Mouse (Mus musculus) midbrain, embryonic 12.5 days (tissue): ENCODE results near the gene Tspan32. TPM values are rescaled to one million over a fixed set of nuclear protein-coding genes. Genes with fewer than 3 reads are reported as not detected.

Source experiments
- ATAC-seq: fragments of 200-750 bp; cut with Nextera tagmentation; 2 replicates; pipeline ENCODE4 v1.8.0; 2017; ENCODE audit warnings: low read depth, moderate TSS enrichment, moderate library complexity; ENCODE audit not compliant: low FRiP score
- H3K27ac ChIP-seq: fragments of 300-500 bp; sonication (generic); replicated peaks from 2 replicates; pipeline ENCODE4 v1.5.1; 2016; ENCODE audit warnings: mild to moderate bottlenecking
- H3K27me3 ChIP-seq: fragments of 300-500 bp; sonication (generic); 2 replicates; pipeline ENCODE4 v1.6.1; 2016; ENCODE audit warnings: mild to moderate bottlenecking
- H3K36me3 ChIP-seq: fragments of 300-500 bp; sonication (generic); 2 replicates; pipeline ENCODE4 v1.6.1; 2016
- H3K4me1 ChIP-seq: fragments of 300-500 bp; sonication (generic); 2 replicates; pipeline ENCODE4 v1.6.1; 2016
- H3K4me2 ChIP-seq: fragments of 300-500 bp; sonication (generic); replicated peaks from 2 replicates; pipeline ENCODE4 v1.6.1; 2016; ENCODE audit warnings: mild to moderate bottlenecking, moderate library complexity
- H3K4me3 ChIP-seq: fragments of 300-500 bp; sonication (generic); 2 replicates; pipeline ENCODE4 v1.5.1; 2016; ENCODE audit warnings: mild to moderate bottlenecking
- H3K9ac ChIP-seq: fragments of 300-500 bp; sonication (generic); replicated peaks from 2 replicates; pipeline ENCODE4 v1.6.1; 2016; ENCODE audit warnings: mild to moderate bottlenecking, moderate library complexity
- H3K9me3 ChIP-seq: fragments of 300-500 bp; sonication (generic); 2 replicates; pipeline ENCODE4 v1.6.1; 2016; ENCODE audit warnings: mild to moderate bottlenecking
- WGBS: fragments of 180-500 bp; shearing (Covaris S2); methylation state at CpG from one replicate; pipeline ENCODE4 v1.1.7; 2016; 5-methylcytosine and 5-hydroxymethylcytosine counted together
- polyA plus RNA-seq: library from polyadenylated mRNA; unstranded; fragments of >200 nt; fragmentation: Nextera tagmentation; extraction: Ambion mirVana; gene quantifications from 2 replicates; pipeline ENCODE4 v1.2.1, GENCODE M21; 2016

Gene Tspan32
- polyA plus RNA-seq, 1 experiment from 2014 or later: 1.5 TPM

DNA sequence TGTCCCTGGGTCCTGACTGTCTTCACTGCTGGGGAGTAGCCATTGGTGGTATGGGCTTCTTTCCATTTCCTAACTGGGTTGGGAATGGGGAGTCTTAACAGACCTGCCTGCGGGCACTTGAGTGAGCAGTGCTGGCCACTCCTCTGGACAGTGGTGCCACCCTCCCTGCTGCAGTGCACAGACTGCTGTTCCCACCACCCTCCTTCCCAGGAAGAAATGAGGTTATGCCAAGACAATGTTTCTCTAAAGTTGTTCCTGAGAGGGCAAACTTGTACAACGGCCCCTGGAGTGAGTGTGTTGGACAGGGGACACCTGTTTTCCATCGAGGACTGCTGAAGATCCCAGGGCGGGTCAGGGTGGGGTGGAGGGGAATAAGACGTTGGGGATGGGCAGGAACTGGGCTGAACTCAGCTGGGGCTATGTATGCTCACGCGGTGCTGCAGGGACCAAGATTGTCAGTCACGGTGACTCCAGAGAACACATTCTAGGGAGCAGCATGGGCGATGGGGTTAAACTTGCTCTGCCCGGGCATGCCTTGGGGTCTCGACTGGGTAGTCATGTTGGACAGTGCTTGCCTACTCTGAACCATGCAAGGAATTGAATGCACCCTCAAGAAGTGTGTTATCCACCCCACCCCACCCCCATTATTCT is 49.2 kb downstream of the Tspan32 start:
- Histone ChIP-seq H3K9ac (peak overlapping the region; percentile 88), H3K4me3 (peak overlapping the region; percentile 86), H3K27me3 (no peaks in the 10 kb centered on the region; the same call in 1 of the 2 replicates), H3K27ac (no peak overlapping the region), H3K4me2 (peak overlapping the region; percentile 92), H3K9me3 (no peaks in the 10 kb centered on the region), H3K36me3 (peaks cover 12% of the 10 kb centered on the region; the same call in 1 of the 2 replicates), H3K4me1 (peaks cover 28% of the 10 kb centered on the region)
- 72% methylated on average over 11 of the region's 11 CpGs for WGBS
- no peak for ATAC-seq

DNA sequence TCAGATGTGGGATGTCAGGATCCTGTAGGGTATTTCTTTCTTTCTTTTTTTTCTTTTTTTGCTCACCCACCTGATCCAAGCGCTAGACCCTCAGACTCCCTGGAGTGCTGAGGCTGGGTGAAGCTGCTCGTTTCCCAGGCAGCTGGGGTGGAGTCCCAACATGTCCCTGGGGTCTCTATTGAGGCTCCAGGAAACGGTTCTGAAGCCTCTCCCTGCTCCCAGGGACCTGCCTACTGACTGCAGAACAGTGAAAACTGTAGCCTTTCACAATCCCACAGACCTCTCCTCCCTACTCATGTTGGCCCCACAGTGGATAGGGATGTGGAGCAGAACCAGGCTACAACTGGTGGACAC is 49.7 kb downstream of the Tspan32 start:
- H3K4me3 ChIP-seq: peak overlapping the region; percentile 86
- H3K4me1 ChIP-seq: peaks cover 28% of the 10 kb centered on the region
- H3K27me3 ChIP-seq: no peaks in the 10 kb centered on the region; the same call in 1 of the 2 replicates
- no peak for ATAC-seq
- no peaks in the 10 kb centered on the region for H3K9me3 ChIP-seq
- H3K4me2 ChIP-seq: peak overlapping the region; percentile 92
- peaks cover 12% of the 10 kb centered on the region; the same call in 1 of the 2 replicates for H3K36me3 ChIP-seq
- 52% methylated on average over 3 of the region's 3 CpGs for WGBS
- peak overlapping the region; percentile 51 for H3K9ac ChIP-seq
- no peak overlapping the region for H3K27ac ChIP-seq

DNA sequence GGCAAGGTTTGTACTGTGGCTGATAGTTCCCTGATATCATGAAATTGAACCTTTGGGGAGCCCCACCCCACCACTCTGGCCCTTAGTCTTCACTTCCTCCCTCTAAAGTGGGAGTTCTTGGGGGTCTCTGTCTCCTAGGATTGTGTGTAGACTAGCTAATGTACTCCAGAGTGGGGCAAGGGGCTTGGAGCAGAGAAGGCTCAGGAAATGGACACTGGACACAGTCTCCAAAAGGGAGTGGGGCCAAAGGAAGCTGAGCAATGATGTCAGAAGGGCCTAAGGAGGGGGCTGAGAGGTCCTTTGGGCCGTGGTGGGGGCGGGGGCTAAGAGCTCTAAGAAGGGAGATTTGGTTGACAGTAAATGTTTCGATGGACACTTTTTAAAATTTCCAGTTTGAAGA is 50.2 kb downstream of the Tspan32 start:
- Histone ChIP-seq H3K36me3 (peaks cover 12% of the 10 kb centered on the region; the same call in 1 of the 2 replicates), H3K27me3 (no peaks in the 10 kb centered on the region; the same call in 1 of the 2 replicates), H3K4me3 (peak overlapping the region; percentile 86), H3K9ac (peak overlapping the region; percentile 51), H3K9me3 (no peaks in the 10 kb centered on the region), H3K27ac (no peak overlapping the region), H3K4me1 (peaks cover 28% of the 10 kb centered on the region), H3K4me2 (peak overlapping the region; percentile 92)
- ATAC-seq: no peak
- WGBS: 91% methylated on average over 3 of the region's 3 CpGs

- Histone ChIP-seq H3K27me3 (no peaks in the 10 kb centered on the region; the same call in 1 of the 2 replicates), H3K36me3 (peaks cover 12% of the 10 kb centered on the region), H3K27ac (no peak overlapping the region), H3K4me3 (no peak overlapping the region), H3K4me1 (peaks cover 28% of the 10 kb centered on the region), H3K9ac (no peak overlapping the region), H3K9me3 (no peaks in the 10 kb centered on the region), H3K4me2 (no peak overlapping the region)
- ATAC-seq: no peak
- 88% methylated on average over 11 of the region's 11 CpGs for WGBS
These were observed 50.8 kb downstream of the Tspan32 start for GRCm38 (mm10) chr7:143055499-143056186.

- peaks cover 27% of the 10 kb centered on the region for H3K4me1 ChIP-seq
- H3K27me3 ChIP-seq: no peaks in the 10 kb centered on the region; the same call in 1 of the 2 replicates
- H3K27ac ChIP-seq: no peak overlapping the region
- H3K9me3 ChIP-seq: no peaks in the 10 kb centered on the region
- peaks cover 18% of the 10 kb centered on the region for H3K36me3 ChIP-seq
- WGBS: 85% methylated on average over 5 of the region's 5 CpGs
- H3K4me2 ChIP-seq: no peak overlapping the region
- no peak overlapping the region for H3K4me3 ChIP-seq
- no peak for ATAC-seq
- H3K9ac ChIP-seq: no peak overlapping the region
These were observed 52.2 kb downstream of the Tspan32 start for GRCm38 (mm10) chr7:143057023-143057422.

DNA sequence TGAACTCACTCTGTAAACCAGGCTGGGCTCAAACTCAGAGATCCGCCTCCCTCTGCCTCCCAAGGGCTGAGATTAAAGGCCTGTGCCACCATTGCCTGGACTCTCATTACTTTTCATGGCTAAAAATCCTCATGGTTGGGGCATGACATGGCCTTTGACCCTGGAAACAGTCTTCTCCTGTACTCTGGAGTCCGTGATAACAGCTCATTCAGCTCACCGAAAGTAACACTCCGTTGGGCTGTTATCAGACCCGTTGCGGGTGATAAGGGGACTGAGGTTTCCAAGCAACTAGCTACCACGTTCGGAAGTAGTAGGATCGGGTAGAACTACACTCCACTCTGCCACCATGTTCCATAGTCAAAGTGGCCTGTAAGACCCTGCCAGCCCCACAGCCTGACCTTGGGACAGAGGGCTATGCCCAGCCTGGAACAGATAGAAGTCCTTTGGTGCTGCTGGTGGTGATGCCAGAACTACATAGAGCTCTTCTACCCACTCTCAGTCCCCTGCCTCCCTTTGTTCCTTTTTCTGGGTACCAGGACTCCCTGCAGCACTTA is 52.9 kb downstream of the Tspan32 start:
- no peaks in the 10 kb centered on the region for H3K27me3 ChIP-seq
- peaks cover 26% of the 10 kb centered on the region for H3K4me1 ChIP-seq
- peaks cover 25% of the 10 kb centered on the region for H3K36me3 ChIP-seq
- WGBS: 87% methylated on average over 9 of the region's 9 CpGs
- H3K4me3 ChIP-seq: no peak overlapping the region
- H3K4me2 ChIP-seq: no peak overlapping the region
- H3K27ac ChIP-seq: no peak overlapping the region
- no peak for ATAC-seq
- H3K9ac ChIP-seq: no peak overlapping the region
- no peaks in the 10 kb centered on the region for H3K9me3 ChIP-seq

DNA sequence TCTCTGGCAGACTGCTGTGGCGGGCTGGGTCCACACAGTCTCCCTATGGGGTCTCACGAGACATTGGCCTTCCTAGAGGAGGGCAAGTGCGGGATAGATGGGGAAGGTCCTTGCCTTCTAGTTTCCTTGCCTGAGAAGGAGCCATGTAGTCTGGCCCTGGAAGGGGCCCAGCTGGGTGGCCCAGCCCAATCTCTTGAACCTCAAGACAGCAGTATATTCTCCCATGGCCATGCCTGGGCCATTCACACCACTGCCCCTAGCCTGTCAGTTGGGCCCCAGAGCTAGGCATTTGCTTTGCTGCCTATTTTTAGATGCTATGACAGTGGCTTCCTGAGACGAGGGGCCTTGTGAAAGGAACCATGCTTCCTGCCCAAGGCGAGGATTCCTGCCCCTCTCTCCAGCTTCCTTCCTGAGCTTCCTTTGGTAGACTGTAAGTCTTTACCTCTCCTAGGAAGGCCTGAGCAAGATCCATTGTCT is 53.4 kb downstream of the Tspan32 start:
- peaks cover 30% of the 10 kb centered on the region for H3K36me3 ChIP-seq
- no peak overlapping the region for H3K9ac ChIP-seq
- no peaks in the 10 kb centered on the region for H3K27me3 ChIP-seq
- no peak overlapping the region for H3K4me3 ChIP-seq
- H3K9me3 ChIP-seq: no peaks in the 10 kb centered on the region
- H3K27ac ChIP-seq: no peak overlapping the region
- no peak overlapping the region for H3K4me2 ChIP-seq
- ATAC-seq: no peak
- H3K4me1 ChIP-seq: peaks cover 26% of the 10 kb centered on the region
- WGBS: 82% methylated on average over 5 of the region's 5 CpGs

DNA sequence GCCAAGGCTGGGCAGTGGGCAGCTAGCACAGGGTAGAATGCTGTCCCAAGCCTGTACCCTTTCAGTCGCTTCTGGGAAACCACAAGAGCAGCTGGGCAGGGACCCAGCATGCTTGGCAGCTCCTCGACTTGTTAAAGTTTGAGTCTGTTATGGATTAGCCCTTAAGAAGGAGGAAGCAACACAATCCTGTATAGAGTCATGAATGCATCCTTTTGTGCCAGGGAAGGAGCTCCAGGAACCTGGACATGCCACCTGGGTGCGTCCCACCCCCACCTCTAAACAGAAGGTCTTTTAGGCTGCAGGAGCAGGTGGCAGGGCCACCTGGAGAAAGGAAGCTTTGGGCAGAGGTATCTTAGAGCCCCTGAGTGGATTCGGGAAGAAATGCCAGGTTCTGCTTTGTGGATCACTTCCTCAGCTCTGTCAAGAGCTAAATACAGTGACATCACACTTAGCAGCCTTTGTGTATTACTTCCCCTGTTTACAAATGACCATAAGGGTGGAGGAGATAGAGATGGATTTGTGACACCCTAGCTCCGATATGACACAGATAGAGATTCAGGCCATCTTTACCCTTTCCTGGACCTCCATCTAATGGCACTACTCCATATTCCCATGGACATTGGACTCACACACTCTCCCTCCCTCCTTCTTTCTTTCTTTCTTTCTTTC is 54.5 kb downstream of the Tspan32 start:
- WGBS: 75% methylated on average over 5 of the region's 5 CpGs
- Histone ChIP-seq H3K27ac (0 out of 2 replicates have a peak overlapping the region, but pooled peaks have one; percentile 20), H3K4me2 (no peak overlapping the region), H3K4me3 (no peak overlapping the region), H3K36me3 (peaks cover 41% of the 10 kb centered on the region), H3K9ac (no peak overlapping the region), H3K4me1 (peaks cover 15% of the 10 kb centered on the region), H3K9me3 (no peaks in the 10 kb centered on the region), H3K27me3 (no peaks in the 10 kb centered on the region)
- no peak for ATAC-seq

- Histone ChIP-seq H3K9ac (no peak overlapping the region), H3K4me1 (peaks cover 2% of the 10 kb centered on the region; the same call in 1 of the 2 replicates), H3K4me3 (no peak overlapping the region), H3K9me3 (no peaks in the 10 kb centered on the region), H3K27me3 (no peaks in the 10 kb centered on the region), H3K27ac (no peak overlapping the region), H3K36me3 (peaks cover 60% of the 10 kb centered on the region), H3K4me2 (no peak overlapping the region)
- 87% methylated on average over 2 of the region's 2 CpGs for WGBS
- ATAC-seq: no peak
These were observed 57.9 kb downstream of the Tspan32 start for GRCm38 (mm10) chr7:143062704-143063103.

GRCm38 (mm10) chr7:143064226-143064625 is 59.4 kb downstream of the Tspan32 start:
- Histone ChIP-seq H3K9ac (no peak overlapping the region), H3K4me3 (no peak overlapping the region), H3K4me1 (peaks cover 12% of the 10 kb centered on the region), H3K36me3 (peaks cover 63% of the 10 kb centered on the region), H3K4me2 (no peak overlapping the region), H3K9me3 (no peaks in the 10 kb centered on the region), H3K27me3 (no peaks in the 10 kb centered on the region), H3K27ac (no peak overlapping the region)
- 30% methylated on average over 6 of the region's 6 CpGs for WGBS
- no peak for ATAC-seq

GRCm38 (mm10) chr7:143065692-143066091 is 60.8 kb downstream of the Tspan32 start:
- 89% methylated on average over 2 of the region's 2 CpGs for WGBS
- H3K9ac ChIP-seq: no peak overlapping the region
- no peak overlapping the region for H3K4me2 ChIP-seq
- no peaks in the 10 kb centered on the region for H3K9me3 ChIP-seq
- no peak overlapping the region for H3K4me3 ChIP-seq
- H3K36me3 ChIP-seq: peaks cover 63% of the 10 kb centered on the region
- H3K4me1 ChIP-seq: peaks cover 21% of the 10 kb centered on the region
- no peak overlapping the region for H3K27ac ChIP-seq
- no peak for ATAC-seq
- no peaks in the 10 kb centered on the region for H3K27me3 ChIP-seq

DNA sequence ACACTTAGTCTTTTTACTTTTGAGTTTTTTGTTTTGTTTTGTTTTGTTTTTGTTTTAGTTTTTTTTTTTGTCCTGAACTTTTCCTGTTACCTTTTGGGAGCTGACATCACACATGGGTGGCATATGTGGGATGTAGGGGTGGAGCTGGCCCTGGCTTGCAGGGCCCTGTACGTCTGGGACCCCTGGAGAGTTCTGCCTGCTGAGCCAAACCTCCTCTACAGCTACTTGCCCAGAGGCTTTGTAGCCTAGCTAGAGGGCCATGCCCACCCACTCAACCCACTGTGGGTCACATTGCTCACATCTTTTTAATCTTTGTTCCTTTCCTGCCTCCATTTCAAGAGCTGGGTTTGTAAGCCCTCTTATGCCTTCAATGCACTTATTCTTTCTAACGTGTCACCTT is 62.6 kb downstream of the Tspan32 start:
- Histone ChIP-seq H3K4me2 (no peak overlapping the region), H3K4me3 (no peak overlapping the region)

More for the DNA sequence above, 62.6 kb downstream of the Tspan32 start:
- no peaks in the 10 kb centered on the region for H3K9me3 ChIP-seq
- H3K9ac ChIP-seq: no peak overlapping the region
- peaks cover 57% of the 10 kb centered on the region for H3K36me3 ChIP-seq
- peak overlapping the region; percentile 94 for H3K27ac ChIP-seq
- ATAC-seq: no peak
- peaks cover 30% of the 10 kb centered on the region for H3K4me1 ChIP-seq
- WGBS: 79% methylated on average over 2 of the region's 2 CpGs
- H3K27me3 ChIP-seq: no peaks in the 10 kb centered on the region
